Mouse (Mus musculus): ENCODE results near the gene Tmem160. TPM values are rescaled to one million over a fixed set of nuclear protein-coding genes. Genes with fewer than 3 reads are reported as not detected.

Tmem160 gene
- polyA plus RNA-seq (2021; fragmentation: Nextera tagmentation) = 127 and 255 TPM in 2 replicates
- long read RNA-seq, experiment 1, transcript Tmem160-201 (3 exons, 815 nt) = major isoform, 50 of 65 reads
- long read RNA-seq, experiment 1, partial matches to known transcripts = 1 of 65 reads
- long read RNA-seq, experiment 1, other reads (novel, unspliced or antisense) = 12 of 65 reads
- long read RNA-seq, experiment 2, transcript Tmem160-201 (3 exons, 815 nt) = major isoform, 90 of 123 reads
- long read RNA-seq, experiment 2, partial matches to known transcripts = 31 of 123 reads
- long read RNA-seq, experiment 2, other reads (novel, unspliced or antisense) = 0 of 123 reads

GRCm38 (mm10) chr7:16452587-16453073 lies at the start of gene Tmem160:
TSS of gene Tmem160 (plus strand) at chr7:16452779.

DNA sequence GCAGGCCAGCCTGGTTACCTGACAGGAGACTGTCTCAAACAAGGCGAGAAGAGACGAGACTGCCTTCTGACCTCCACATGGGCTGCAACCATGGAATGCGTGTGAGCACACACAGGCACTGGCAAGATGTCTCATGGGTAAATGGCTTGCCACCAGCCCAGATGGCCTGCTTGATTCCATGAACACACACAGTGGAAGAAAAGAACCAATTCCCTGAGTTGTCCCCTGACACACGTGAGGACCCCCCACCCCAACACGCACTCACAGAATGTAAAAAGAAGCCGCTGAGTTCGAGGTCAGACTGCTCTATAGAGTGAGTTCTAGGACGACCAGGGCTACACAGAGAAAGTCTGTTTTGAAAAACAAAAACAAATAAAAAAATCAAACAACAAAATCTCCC lies 25.0 kb downstream of the Tmem160 start, which contains the start of gene Npas1:
Gene Npas1, minus strand, starts transcription at position 101 of the 400 bp plus-strand sequence.

Other genes with a start within 250 kb of the Tmem160 start
- gene Dhx34, start 230.7 kb upstream of the Tmem160 start, polyA plus RNA-seq (2021; fragmentation: Nextera tagmentation) = 3.8 and 4.0 TPM in 2 replicates
- gene C5ar2, start 208.6 kb upstream of the Tmem160 start, polyA plus RNA-seq (2021; fragmentation: Nextera tagmentation) = 0.55 and 0.59 TPM in 2 replicates
- gene C5ar1, start 193.2 kb upstream of the Tmem160 start, polyA plus RNA-seq (2021; fragmentation: Nextera tagmentation) = 0.84 and 1.1 TPM in 2 replicates
- 18.1 and 31.5 TPM in 2 replicates for gene Inafm1, start 179.2 kb upstream of the Tmem160 start, polyA plus RNA-seq (2021; fragmentation: Nextera tagmentation)
- gene Ccdc9, start 166.0 kb upstream of the Tmem160 start, polyA plus RNA-seq (2021; fragmentation: Nextera tagmentation) = 3.6 and 13.8 TPM in 2 replicates
- gene Bbc3, start 144.4 kb upstream of the Tmem160 start, polyA plus RNA-seq (2021; fragmentation: Nextera tagmentation) = 1.3 and 9.8 TPM in 2 replicates
- gene Sae1, start 65.0 kb upstream of the Tmem160 start, polyA plus RNA-seq (2021; fragmentation: Nextera tagmentation) = 156 and 170 TPM in 2 replicates
- 4.2 and 7.6 TPM in 2 replicates for gene Zc3h4, start 51.9 kb upstream of the Tmem160 start, polyA plus RNA-seq (2021; fragmentation: Nextera tagmentation)
- gene Npas1, start 24.9 kb downstream of the Tmem160 start, polyA plus RNA-seq (2021; fragmentation: Nextera tagmentation) = 8.7 and 9.6 TPM in 2 replicates
- gene Arhgap35, start 162.2 kb downstream of the Tmem160 start, polyA plus RNA-seq (2021; fragmentation: Nextera tagmentation) = 11.7 and 14.0 TPM in 2 replicates
- 0.18 TPM in 1 of 2 replicates, not detected in the other for gene Ceacam15, start 222.9 kb downstream of the Tmem160 start, polyA plus RNA-seq (2021; fragmentation: Nextera tagmentation)